Mouse (Mus musculus) hematopoietic stem cell, adult 5-6 weeks (primary cell): ENCODE measurements around the gene Wfdc8. TPM values are rescaled to one million over a fixed set of nuclear protein-coding genes. Genes with fewer than 3 reads are reported as not detected.
"Not testable (repeated sequence)": the region's sequence is repeated elsewhere in the genome, so short reads cannot be mapped to it uniquely, and the experiment has no call there.

Experiments
- ATAC-seq, 2 experiments: fragments of 125-278 bp in 1 of 2; replicated peaks in 1 of 2; 2 replicates each; pipeline ENCODE4 v1.8.0; 2016 to 2017; ENCODE audit warnings: inconsistent platforms in 2 of 2, mild to moderate bottlenecking in 2 of 2, moderate number of reproducible peaks in 2 of 2, low read depth in 1 of 2, moderate TSS enrichment in 1 of 2; ENCODE audit not compliant: low FRiP score in 2 of 2, poor library complexity in 2 of 2, severe bottlenecking in 2 of 2, insufficient read depth in 1 of 2, low TSS enrichment in 1 of 2
- total RNA-seq: library from RNA; stranded (forward); fragments of 172-1452, 232-1000 nt; gene quantifications from 2 replicates; pipeline ENCODE4 v1.2.3, GENCODE M21; 2017

Gene Wfdc8
- not detected in 2 replicates for total RNA-seq

DNA sequence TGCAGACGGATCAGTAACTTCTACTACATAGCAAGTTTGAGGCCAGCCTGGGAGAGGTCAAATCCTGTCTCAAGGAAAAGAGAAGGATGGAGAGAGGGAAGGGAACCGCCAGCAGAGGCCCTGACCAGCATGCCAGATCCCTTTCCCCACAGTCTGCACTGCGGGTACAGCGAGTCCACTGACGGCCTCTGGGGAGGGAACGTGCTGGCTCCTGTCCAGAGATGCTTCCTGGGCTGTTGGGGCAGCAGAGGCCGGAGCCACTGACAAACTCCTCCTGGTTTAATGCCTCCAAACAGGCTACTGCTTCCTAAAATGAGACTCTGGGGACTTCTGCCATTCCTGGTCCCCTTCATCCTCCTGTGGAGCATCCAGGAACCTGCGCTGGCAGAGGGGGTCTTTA, at the start of gene Wfdc8, which contains the start of gene Wfdc6b:
Gene Wfdc8, minus strand, starts transcription at position 156 of the 400 bp plus-strand sequence.
Gene Wfdc6b, plus strand, starts transcription at position 52 of the 400 bp plus-strand sequence.
- not testable (repeated sequence) for ATAC-seq

DNA sequence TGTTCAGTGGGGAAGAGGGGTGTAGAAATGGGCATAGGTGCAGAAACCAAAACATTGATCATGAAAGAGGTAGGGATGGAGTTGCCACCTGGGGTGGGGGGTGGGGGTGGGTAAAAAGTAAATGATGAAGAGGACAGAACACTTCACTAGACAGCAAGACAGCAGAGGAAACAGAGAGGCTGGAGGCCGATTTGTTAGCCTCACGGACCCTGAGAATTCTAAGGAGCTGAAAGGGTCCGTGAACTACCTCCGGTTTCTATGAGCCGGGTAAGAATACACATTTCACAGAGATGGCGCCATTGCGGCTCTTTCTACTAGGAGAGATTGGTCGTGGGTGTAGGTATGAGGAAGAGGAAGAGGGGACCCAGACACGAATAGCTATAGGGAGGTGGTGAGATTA, 43.1 kb upstream of the Wfdc8 start, which contains the start of gene Wfdc9:
Gene Wfdc9, minus strand, starts transcription at position 101 of the 400 bp plus-strand sequence.
- ATAC-seq, result no peak

DNA sequence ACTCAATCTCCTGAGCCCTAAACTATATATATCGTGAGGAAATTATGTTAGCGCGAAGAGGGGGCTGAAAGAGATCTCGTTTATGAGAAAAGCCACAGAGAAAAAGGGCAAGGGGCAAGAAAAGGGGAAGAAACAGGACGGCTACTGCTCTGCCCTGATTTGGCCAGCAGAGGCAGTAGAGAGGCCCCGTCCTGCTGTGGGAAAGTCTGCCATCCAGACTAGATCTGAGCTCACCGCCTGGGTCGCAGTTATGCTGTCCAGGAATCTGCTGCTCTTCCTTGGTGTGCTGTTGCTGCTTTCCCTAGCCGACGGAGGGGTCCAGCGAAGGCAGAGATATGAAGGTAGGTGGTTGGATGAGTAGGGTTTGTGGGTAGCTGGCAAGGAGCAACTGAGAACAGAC, 42.4 kb upstream of the Wfdc8 start, which contains the start of gene Wfdc10:
Gene Wfdc10, plus strand, starts transcription at position 189 of the 400 bp plus-strand sequence.
- peak; percentile 86 to 90 for ATAC-seq

DNA sequence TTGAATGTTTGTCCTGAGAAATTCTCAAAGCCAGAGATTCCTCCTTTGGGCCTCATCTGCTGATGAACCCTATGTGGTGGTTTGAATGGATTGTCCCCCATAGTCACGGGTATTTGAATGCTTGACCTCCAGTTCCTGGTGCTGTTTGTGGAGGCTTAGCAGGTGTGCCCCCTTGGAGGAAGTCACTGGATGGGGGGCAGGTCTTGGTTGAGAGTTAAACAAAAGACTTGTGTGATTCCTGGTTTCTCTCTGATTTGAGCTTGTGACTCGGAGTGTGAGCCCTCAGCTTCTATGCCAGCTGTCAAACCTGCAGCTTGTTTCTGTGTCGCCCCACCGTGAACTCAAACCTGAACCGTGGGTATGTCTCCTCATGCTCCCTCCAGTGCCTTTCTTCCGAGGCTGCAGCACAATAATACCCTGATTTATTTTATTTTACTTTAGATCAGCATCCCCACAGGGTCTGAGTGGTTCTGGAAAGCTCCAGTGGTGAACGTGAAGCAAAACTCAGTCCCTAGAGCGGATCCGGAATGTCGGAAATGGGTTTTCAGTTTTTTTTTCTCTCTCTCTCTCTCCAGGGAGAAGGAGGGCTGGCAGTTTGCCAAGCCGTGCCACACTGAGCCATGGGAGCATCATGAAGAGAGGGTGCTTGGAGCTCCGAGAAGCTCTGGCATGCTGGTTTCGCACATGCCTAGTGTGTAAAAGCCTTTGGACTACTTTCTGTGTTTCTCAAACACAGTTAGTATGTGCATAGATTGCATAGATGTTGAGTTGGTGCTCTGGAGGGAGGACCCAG, 28.7 kb upstream of the Wfdc8 start:
- no peak for ATAC-seq

DNA sequence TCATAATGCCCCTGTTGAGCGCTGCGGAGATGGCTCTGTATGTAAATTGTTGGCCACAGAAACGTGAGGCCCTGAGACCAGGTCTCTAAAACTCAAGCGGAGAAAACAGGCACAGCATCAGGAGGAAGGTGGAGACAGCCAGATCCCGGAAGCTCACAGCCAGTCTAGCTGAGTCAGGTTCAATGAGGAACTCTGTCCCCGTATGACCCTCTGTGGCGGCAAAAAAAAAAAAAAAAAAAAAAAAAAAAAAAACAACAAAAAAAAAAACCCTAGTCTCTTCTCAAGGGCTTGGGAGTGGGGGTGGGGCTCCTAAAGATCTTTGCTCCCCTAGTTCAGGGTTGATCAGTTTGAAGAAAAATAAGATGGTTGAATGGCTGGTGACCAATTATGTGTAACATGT, 27.7 kb upstream of the Wfdc8 start:
- ATAC-seq, result peak; percentile 94 to 99

DNA sequence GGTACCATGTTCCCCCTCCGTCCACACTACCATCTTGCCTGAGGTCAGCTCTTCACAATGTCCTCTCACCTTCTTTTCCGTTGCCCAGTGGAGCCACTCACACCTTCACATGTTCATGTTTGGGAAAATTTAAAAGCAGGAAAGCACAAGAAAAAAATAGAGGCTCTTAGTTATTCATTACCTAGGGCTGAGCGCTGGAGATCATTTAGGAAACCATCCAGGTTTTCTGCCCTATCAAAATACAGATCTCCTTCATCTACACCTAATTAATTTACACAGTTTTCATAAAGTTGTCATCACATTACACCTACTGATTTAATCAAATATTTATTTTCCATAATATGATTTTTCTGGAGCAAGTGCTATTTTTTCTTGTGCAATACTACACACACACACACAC, 25.3 kb upstream of the Wfdc8 start, which contains the start of gene Wfdc16:
Gene Wfdc16, minus strand, starts transcription at position 101 of the 400 bp plus-strand sequence.
- no peak for ATAC-seq

DNA sequence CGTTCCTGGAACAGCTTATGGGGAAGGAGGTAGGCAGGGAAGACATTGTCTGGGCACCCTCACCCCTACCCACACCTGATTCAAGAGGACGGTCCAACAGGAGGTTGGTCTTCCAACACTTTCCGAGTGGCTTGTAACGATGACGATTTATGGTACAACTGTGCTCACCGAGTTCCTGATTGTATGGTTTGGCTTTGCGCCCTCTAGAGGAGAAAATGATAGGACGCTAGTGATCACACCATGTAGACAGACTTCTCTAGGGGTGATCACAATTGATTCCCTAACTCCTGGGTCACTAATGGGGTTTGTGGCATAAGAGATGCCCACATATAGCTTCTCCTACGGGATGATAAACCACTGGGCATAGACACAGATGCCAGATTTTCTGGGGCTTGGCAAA, 21.8 kb upstream of the Wfdc8 start:
- ATAC-seq, result no peak

DNA sequence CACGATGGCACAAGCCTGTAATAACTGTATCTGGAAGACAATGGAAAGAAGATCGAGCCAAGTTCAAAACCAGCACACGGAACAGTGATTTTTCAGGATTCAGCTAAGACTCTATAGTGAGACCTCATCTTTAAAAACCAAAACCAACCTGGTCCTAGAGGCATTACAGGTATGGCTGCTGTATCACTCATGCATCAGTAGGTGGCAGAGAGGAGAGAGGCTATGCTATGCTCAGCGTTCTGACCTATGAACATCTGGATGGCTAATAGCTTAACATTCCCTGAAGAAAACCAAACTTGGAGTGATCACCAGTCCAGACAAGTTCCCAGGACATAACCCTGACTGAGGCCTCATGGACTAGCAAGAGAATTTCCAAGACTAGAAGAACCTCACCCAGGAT, 8.3 kb upstream of the Wfdc8 start:
- no peak for ATAC-seq

DNA sequence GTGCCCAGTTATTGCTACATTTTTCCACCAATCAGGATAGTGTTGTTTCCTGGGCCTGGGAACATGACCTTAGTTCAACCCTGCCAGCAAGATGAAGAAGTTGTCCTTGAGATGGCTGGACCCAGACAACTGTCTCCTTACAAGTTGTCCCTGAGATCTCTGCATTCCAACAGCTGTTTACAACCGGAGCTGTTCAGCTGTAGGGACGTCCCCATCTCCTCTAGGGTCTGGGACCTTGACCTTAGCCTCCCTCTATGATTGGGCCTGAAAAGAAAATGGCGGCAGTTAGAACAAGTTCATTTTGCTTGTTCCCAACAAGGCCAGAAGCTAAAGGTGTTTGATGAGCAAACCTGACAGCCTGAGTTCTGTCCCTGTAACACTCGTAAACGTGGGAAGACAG, 5.6 kb upstream of the Wfdc8 start:
- no peak for ATAC-seq

DNA sequence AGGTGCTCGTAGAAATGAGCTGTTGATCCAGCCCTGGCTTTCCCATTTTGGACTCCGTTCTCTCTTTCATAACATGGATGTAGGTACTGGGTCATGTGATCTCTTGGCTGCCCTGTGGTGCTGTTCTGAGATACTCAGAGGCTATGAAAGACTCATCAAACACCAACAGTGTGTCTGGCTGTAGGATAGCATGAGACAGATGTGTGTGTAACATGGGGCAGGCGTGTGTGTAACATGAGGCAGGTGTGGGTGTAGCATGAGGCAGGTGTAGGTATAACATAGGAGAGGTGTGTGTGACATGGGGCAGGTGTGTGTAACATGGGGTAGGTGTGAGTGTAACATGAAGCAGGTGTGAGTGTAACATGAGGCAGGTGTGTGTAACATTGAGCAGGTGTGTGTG, 2.0 kb upstream of the Wfdc8 start:
- ATAC-seq, result no peak

DNA sequence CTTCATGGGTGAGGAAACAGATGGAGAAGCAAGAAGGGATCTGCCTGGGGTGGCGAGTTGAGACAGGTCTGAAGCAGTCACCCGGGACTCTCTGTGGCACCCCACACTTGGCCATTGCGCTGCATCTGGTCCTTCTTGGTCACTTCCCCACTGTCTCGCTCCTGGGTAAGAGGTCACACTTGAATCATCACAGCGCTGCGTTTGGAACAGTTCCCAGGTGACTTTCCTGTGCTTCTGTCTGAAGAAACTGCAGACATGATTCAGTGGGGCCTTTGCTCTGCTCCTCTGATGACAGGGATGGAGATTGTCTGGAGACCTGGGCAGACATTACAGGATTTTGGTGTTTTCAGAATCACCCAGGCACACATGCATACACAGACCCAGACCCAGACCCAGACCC, 4.6 kb downstream of the Wfdc8 start:
- no peak for ATAC-seq

DNA sequence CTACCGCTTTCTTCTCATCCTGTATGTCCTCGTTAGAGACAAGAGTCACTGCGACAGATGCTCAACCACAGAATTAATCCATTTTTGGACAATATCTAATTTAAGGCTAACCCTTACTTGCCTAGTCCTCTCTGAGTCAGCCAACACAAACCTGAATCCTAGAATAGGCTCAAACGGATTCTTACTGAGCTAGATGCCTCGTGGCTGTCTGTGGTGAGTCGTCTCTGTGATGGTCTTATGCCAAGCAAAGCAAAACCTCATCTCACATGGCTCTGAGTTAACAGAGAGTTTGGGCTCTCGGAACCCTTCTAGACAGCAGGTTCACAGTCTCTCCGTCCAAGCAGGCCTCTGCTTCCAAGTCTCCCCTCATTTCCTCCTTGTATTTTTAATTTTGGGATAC, 9.0 kb downstream of the Wfdc8 start:
- ATAC-seq, result no peak

DNA sequence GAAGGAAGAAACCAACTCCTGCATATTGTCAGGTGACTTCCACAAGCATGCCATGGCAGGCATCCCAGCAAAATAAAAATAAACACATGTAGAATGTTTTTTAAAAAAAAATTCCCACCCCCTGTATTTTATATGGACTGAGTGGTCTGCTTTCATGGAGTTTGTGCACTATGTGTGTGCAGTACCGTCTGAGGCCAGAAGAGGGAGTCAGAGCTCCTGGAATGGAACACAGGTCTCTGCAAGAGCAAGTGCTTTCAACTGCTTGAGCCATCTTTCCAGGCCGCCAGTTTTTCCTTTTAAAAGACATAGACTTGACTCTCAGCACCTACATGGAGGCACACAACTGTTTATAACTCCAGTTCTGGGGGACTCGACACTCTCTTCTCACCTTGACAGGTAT, 9.9 kb downstream of the Wfdc8 start:
- ATAC-seq, result no peak

DNA sequence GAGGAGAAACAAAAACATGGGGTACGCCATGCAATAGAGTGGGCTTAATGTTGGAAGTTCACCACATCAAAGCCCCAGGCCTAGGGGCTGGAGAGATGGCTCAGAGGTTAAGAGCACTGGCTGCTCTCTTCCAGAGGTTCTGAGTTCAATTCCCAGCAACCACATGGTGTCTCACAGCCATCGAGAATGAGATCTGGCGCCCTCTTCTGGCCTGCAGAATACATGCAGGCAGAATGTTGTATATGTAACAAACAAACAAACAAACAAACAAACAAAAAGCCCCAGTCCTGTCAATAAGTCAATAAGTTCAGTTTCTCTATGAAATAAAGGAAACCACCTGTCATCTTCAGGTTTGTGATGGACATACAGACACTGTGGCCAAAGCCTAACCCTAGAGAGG, 13.2 kb downstream of the Wfdc8 start:
- no peak for ATAC-seq

DNA sequence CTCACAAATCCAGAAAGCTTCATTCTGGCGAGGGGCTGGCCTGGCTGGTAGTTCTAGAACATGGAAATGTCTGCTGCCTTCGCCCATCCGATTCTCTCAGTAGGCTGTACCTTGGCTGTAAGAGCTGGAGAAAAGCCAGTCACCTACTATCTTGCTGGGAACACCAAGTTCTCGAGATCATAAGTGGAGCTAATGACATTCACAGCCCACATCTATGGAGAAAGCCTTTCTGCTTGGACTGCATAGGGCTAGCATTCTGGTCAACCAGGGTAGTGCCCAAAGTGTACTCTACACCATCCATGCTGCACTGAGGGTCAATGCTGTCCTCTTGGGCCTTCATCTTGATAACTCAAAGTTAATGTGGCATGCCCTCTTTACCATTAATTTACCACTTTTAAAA, 19.9 kb downstream of the Wfdc8 start, which contains the start of gene Eppin:
Gene Eppin, minus strand, starts transcription at position 101 of the 400 bp plus-strand sequence.
- ATAC-seq, result no peak

DNA sequence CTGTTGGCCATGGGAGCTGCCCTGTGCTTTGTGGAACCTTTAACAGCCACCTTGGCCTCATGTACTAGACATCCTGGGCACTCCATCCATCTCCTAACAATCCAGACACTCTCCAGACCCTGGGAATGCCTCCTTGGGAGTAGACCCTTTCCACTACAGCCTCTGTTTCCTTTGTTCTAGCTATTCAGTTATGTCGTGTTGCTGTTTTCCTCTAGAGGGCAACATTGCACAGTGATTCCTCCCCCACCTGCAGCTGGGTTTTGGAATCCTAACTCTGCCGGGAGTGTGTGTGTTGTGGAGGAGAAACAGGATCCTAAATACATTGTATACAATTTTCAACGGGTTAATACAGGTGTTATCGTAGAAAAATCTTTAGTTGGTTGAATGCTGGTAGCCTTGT, 21.4 kb downstream of the Wfdc8 start:
- ATAC-seq, result peak; percentile 53 to 56; a peak in 2 of 4 replicates

DNA sequence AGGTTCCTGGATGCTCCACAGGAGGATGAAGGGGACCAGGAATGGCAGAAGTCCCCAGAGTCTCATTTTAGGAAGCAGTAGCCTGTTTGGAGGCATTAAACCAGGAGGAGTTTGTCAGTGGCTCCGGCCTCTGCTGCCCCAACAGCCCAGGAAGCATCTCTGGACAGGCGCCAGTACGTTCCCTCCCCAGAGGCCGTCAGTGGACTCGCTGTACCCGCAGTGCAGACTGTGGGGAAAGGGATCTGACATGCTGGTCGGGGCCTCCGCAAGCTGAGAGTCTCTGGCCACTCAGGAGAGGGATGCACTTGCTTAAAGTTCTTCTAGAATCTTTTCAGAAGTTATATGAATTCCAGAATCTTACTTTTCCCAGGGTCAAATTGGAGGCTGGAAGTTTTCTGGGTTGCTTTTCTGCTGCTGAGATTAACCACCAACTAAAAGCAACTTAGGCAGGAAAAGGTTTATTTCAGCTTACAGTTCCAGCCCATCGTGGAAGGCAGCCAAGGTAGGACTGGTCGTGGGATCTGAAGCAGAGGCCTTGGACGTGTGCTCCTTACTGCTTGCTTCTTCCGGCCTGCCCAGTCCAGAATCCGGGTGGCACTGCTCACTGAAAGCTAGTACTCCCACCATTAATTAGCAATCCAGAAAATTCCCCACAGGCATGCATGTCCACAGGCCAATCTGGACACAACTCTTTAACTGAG, 28.3 kb downstream of the Wfdc8 start, which contains the start of gene Wfdc6a:
Gene Wfdc6a, minus strand, starts transcription at position 423 of the 701 bp plus-strand sequence.
- not testable (repeated sequence) for ATAC-seq

DNA sequence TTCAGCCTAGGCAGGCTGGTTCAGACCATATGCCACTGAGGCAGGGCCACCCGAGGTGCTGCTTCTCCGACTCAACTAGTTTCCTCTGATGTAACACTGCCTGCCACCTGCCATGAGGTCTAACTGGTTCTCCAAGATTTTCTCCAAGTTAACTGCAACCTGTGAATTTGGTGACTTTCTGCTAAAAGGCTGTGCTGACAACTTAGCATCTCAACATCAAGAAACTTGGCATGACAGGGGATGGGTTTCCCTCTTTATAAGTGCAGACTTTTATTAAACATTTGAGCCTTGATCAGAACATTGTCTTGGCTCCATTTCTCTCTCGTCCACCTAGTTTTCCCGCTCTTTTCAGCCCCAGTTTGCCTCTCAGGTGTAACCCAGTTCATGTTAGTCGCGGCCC, 40.1 kb downstream of the Wfdc8 start, which contains the start of gene Spint3:
Gene Spint3, minus strand, starts transcription at position 101 of the 400 bp plus-strand sequence.
- ATAC-seq, result not testable (repeated sequence)
